Mouse (Mus musculus) testis, adult 2 months (tissue): ENCODE measurements around the gene Cd180. TPM values are rescaled to one million over a fixed set of nuclear protein-coding genes. Genes with fewer than 3 reads are reported as not detected.

Experiments used
- H3K27ac ChIP-seq: fragments of 200-500 bp; 2 replicates; pipeline ENCODE4 v1.5.1; 2012; ENCODE audit warnings: low read depth, low read length; ENCODE audit not compliant: control insufficient read depth, insufficient read depth
- H3K27me3 ChIP-seq: fragments of 200-500 bp; 2 replicates; pipeline ENCODE4 v1.6.1; 2012; ENCODE audit warnings: mild to moderate bottlenecking, low read length, moderate library complexity; ENCODE audit not compliant: control insufficient read depth, insufficient read depth
- H3K36me3 ChIP-seq: fragments of 200-500 bp; 2 replicates; pipeline ENCODE4 v1.6.1; 2012; ENCODE audit warnings: mild to moderate bottlenecking, low read length; ENCODE audit not compliant: control insufficient read depth, insufficient read depth
- H3K4me1 ChIP-seq: fragments of 200-500 bp; 2 replicates; pipeline ENCODE4 v1.6.1; 2012; ENCODE audit warnings: low read length; ENCODE audit not compliant: control insufficient read depth, insufficient read depth
- H3K4me3 ChIP-seq: fragments of 200-500 bp; 2 replicates; pipeline ENCODE4 v1.5.1; 2012; ENCODE audit warnings: low read depth, mild to moderate bottlenecking, low read length, moderate library complexity, mixed read lengths; ENCODE audit not compliant: control insufficient read depth
- CTCF ChIP-seq: fragments of 200-500 bp; IDR thresholded peaks from 2 replicates; pipeline ENCODE4 v1.5.1; 2012; ENCODE audit warnings: low read depth, mild to moderate bottlenecking, inconsistent platforms, low read length, moderate library complexity; ENCODE audit not compliant: control insufficient read depth, insufficient read depth, insufficient replicate concordance
- POLR2A ChIP-seq: fragments of 200-500 bp; IDR thresholded peaks from 2 replicates; pipeline ENCODE4 v1.6.1; 2012; ENCODE audit warnings: low read depth, mild to moderate bottlenecking, inconsistent platforms, low read length, moderate library complexity; ENCODE audit not compliant: control insufficient read depth
- polyA plus RNA-seq: library from polyadenylated mRNA; depleted of rRNA; stranded (reverse); fragments of >200 nt; gene quantifications from 2 replicates; pipeline ENCODE4 v1.2.3, GENCODE M21; 2012

Cd180 gene
- polyA plus RNA-seq, 1 experiment: 0.17 TPM

- no peaks in the 10 kb centered on the region for H3K36me3 ChIP-seq
- H3K4me1 ChIP-seq: no peaks in the 10 kb centered on the region
- no peak overlapping the region for H3K27ac ChIP-seq
- H3K27me3 ChIP-seq: no peaks in the 10 kb centered on the region
- TF ChIP-seq POLR2A (no peak), CTCF (no peak)
- no peak overlapping the region for H3K4me3 ChIP-seq
Measured at GRCm38 (mm10) chr13:102745270-102745600, 51.9 kb downstream of the Cd180 start.

DNA sequence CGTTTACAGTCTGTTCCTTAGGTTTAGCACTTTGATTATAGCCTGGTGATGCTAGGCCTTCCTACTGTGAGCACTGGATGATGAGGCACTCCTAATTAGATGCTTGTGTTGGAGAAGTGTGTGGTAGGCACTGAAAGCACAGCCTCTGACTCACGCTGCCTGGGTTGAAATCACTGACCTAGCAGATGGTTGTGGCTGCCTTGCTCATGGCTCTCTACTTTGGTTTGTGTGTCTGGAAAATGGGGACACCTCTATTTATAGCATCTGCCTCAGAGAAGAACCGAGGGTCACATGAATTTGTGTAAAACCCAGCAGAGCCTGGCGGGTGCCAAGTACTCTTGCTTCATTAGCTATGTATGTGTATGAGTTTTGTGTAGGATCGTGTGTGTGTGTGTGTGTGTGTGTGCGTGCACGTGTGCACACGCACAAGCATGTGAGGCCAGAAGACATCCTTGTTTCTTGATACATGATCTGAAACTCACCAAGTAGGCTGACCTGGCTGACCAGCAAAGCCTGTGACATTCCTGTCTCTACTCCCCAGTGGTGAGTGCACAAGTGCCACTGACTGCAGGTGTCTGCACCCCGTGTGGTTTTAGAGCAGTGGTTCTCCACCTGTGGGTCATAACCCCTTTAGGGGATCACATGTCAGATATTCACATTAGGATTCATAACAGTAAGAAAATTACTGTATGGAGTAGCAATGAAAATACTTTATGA, 52.4 kb downstream of the Cd180 start:
- no peaks in the 10 kb centered on the region for H3K36me3 ChIP-seq
- no peak overlapping the region for H3K4me3 ChIP-seq
- H3K27ac ChIP-seq: no peak overlapping the region
- no peaks in the 10 kb centered on the region for H3K4me1 ChIP-seq
- H3K27me3 ChIP-seq: no peaks in the 10 kb centered on the region
- TF ChIP-seq CTCF: no peak
- TF ChIP-seq POLR2A: no peak

DNA sequence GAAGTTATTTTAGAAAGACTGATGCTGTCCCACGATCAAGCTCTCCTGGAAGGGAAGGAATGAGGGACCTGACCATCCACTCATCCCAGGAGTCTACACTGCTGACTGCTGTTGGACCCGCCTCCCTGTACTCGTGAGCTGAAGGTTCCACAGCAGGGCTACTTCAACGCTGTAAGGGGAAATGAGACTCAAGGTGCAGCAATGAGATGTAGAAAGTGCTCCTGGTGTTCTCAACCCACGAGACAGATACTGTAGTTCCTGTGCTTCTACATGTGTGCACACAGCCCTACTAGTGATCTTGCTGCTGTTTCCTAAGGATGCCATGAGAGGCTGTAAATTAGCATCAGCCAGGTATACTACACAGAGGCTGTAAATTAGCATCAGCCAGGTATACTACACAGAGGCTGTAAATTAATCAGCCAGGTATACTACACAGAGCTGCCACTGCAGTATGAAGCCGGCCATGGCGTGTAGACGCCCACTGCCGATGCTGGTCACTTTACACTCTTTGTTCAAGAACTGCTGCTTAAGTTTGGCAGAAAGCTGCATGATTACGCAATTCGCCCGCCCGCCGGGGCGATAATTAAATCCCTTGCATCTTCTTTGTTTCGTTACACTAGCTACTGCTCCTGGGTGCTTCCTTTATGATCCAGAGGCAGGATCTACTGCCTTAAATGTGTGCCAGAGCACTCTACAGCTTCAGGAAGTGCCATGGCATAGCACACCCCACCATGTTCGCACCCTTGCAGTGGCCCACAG, 53.6 kb downstream of the Cd180 start:
- Histone ChIP-seq H3K4me1 (no peaks in the 10 kb centered on the region), H3K36me3 (no peaks in the 10 kb centered on the region), H3K4me3 (no peak overlapping the region), H3K27me3 (no peaks in the 10 kb centered on the region), H3K27ac (no peak overlapping the region)
- no peak for TF ChIP-seq CTCF
- TF ChIP-seq POLR2A: no peak

GRCm38 (mm10) chr13:102749194-102749593, 55.8 kb downstream of the Cd180 start:
- Histone ChIP-seq H3K4me1 (no peaks in the 10 kb centered on the region; the same call in 1 of the 2 replicates), H3K36me3 (no peaks in the 10 kb centered on the region)

GRCm38 (mm10) chr13:102749891-102750290, 56.5 kb downstream of the Cd180 start:
- no peaks in the 10 kb centered on the region for H3K27me3 ChIP-seq
- H3K4me3 ChIP-seq: no peak overlapping the region
- no peaks in the 10 kb centered on the region; the same call in 1 of the 2 replicates for H3K4me1 ChIP-seq
- no peaks in the 10 kb centered on the region for H3K36me3 ChIP-seq
- TF ChIP-seq CTCF (no peak), POLR2A (no peak)
- H3K27ac ChIP-seq: no peak overlapping the region

More at GRCm38 (mm10) chr13:102749194-102749593, 55.8 kb downstream of the Cd180 start:
- no peak for TF ChIP-seq CTCF
- no peak for TF ChIP-seq POLR2A
- no peak overlapping the region for H3K4me3 ChIP-seq
- no peak overlapping the region for H3K27ac ChIP-seq
- no peaks in the 10 kb centered on the region for H3K27me3 ChIP-seq

- no peak overlapping the region for H3K27ac ChIP-seq
- H3K4me3 ChIP-seq: no peak overlapping the region
- TF ChIP-seq CTCF: no peak
- TF ChIP-seq POLR2A: no peak
- H3K27me3 ChIP-seq: no peaks in the 10 kb centered on the region
- no peaks in the 10 kb centered on the region for H3K36me3 ChIP-seq
- H3K4me1 ChIP-seq: no peaks in the 10 kb centered on the region; the same call in 1 of the 2 replicates
Measured at GRCm38 (mm10) chr13:102753714-102754556, 60.6 kb downstream of the Cd180 start.

DNA sequence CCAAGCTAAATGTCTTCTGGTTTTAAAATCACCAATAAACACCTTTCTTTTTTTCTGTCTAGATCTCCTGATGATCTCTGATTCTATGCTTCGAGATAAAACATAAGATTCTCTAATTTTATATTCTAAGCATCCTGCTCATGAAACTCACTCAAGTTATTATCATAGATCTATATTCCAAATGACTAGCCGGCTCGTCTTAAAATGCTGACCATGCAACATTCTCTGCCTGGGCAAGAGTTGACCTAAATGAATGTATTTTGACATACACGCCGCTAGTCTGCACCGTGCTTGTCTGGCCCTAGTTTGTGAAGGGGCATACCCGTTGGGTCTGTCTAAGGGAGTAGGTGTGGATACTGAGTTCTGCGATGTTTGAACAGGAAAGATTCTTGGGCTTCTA, 61.8 kb downstream of the Cd180 start:
- TF ChIP-seq CTCF (no peak), POLR2A (no peak)
- Histone ChIP-seq H3K27ac (no peak overlapping the region), H3K4me1 (no peaks in the 10 kb centered on the region; the same call in 1 of the 2 replicates), H3K36me3 (no peaks in the 10 kb centered on the region), H3K4me3 (no peak overlapping the region), H3K27me3 (no peaks in the 10 kb centered on the region)
